Mouse (Mus musculus) embryonic facial prominence, embryonic 10.5 days (tissue): Measurements from ENCODE around the gene Hipk2. TPM values are rescaled to one million over a fixed set of nuclear protein-coding genes. Genes with fewer than 3 reads are reported as not detected.

ENCODE experiments used
- DNase-seq: peaks from one replicate; pipeline ENCODE4 v3.0.0-alpha.2; 2017; ENCODE audit warnings: low spot score
- H3K27ac ChIP-seq: fragments of 300-500 bp; sonication (generic); replicated peaks from 2 replicates; pipeline ENCODE4 v1.5.1; 2016; ENCODE audit warnings: mild to moderate bottlenecking
- H3K27me3 ChIP-seq: fragments of 300-500 bp; sonication (generic); replicated peaks from 2 replicates; pipeline ENCODE4 v1.6.1; 2016; ENCODE audit warnings: low read depth, mild to moderate bottlenecking; ENCODE audit not compliant: poor library complexity, severe bottlenecking
- H3K36me3 ChIP-seq: fragments of 300-500 bp; sonication (generic); replicated peaks from 2 replicates; pipeline ENCODE4 v1.6.1; 2016; ENCODE audit warnings: mild to moderate bottlenecking, moderate library complexity
- H3K4me1 ChIP-seq: fragments of 300-500 bp; sonication (generic); 2 replicates; pipeline ENCODE4 v1.6.1; 2016
- H3K4me3 ChIP-seq: fragments of 300-500 bp; sonication (generic); 2 replicates; pipeline ENCODE4 v1.5.1; 2016; ENCODE audit warnings: mild to moderate bottlenecking, moderate library complexity
- H3K9me3 ChIP-seq: fragments of 300-500 bp; sonication (generic); 2 replicates; pipeline ENCODE4 v1.6.1; 2016; ENCODE audit warnings: mild to moderate bottlenecking
- WGBS: fragments of 180-500 bp; shearing (Covaris S2); methylation state at CpG from one replicate; pipeline ENCODE4 v1.1.7; 2016; 5-methylcytosine and 5-hydroxymethylcytosine counted together
- polyA plus RNA-seq: library from polyadenylated mRNA; unstranded; fragments of >200 nt; fragmentation: Nextera tagmentation; extraction: Ambion mirVana; gene quantifications from 2 replicates; pipeline ENCODE4 v1.2.1, GENCODE M21; 2016

Gene Hipk2
- polyA plus RNA-seq, 1 experiment from 2014 or later = 24.5 TPM

GRCm38 (mm10) chr6:38820862-38821261 lies 55.1 kb downstream of the Hipk2 start:
- no peak overlapping the region for H3K4me3 ChIP-seq
- H3K36me3 ChIP-seq = peaks cover 57% of the 10 kb centered on the region
- H3K4me1 ChIP-seq = no peaks in the 10 kb centered on the region
- H3K9me3 ChIP-seq = no peaks in the 10 kb centered on the region
- 89% methylated on average over 1 of the region's 1 CpGs for WGBS
- H3K27me3 ChIP-seq = no peaks in the 10 kb centered on the region
- DNase-seq = no peak
- H3K27ac ChIP-seq = no peak overlapping the region

DNA sequence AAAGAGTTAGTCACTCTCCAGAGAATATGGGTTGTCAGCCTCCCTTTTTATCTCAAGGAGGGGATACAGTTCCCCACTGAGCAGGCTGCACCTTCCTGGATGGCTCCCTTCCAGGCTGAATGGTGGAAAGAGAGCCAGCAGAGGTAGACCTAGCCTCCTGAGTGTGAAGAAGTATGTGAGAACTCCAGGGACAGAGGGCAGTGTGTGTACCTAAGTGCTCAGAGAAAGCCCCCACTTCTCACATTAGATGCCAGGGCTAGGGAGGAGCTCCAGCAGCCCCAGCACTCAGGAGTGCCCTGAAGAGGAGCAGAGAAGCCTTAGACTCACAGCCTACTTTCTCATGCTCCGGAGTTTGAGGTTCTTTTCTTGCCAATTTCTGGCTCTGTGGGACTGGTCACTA lies 59.7 kb downstream of the Hipk2 start:
- H3K9me3 ChIP-seq = no peaks in the 10 kb centered on the region
- H3K27ac ChIP-seq = no peak overlapping the region
- H3K27me3 ChIP-seq = no peaks in the 10 kb centered on the region
- H3K4me1 ChIP-seq = no peaks in the 10 kb centered on the region
- DNase-seq = no peak
- peaks cover 82% of the 10 kb centered on the region for H3K36me3 ChIP-seq
- no peak overlapping the region for H3K4me3 ChIP-seq
- 91% methylated on average over 1 of the region's 1 CpGs for WGBS

- DNase-seq = no peak
- H3K4me1 ChIP-seq = no peaks in the 10 kb centered on the region
- no peaks in the 10 kb centered on the region for H3K9me3 ChIP-seq
- no peaks in the 10 kb centered on the region for H3K27me3 ChIP-seq
- 85% methylated on average over 2 of the region's 2 CpGs for WGBS
- H3K4me3 ChIP-seq = no peak overlapping the region
- H3K36me3 ChIP-seq = peaks cover 87% of the 10 kb centered on the region
- no peak overlapping the region for H3K27ac ChIP-seq
Observed at GRCm38 (mm10) chr6:38815582-38815981, 60.4 kb downstream of the Hipk2 start.

GRCm38 (mm10) chr6:38814690-38815089 lies 61.3 kb downstream of the Hipk2 start:
- H3K27ac ChIP-seq = no peak overlapping the region
- no peak for DNase-seq
- no peaks in the 10 kb centered on the region for H3K27me3 ChIP-seq
- H3K4me3 ChIP-seq = no peak overlapping the region
- 81% methylated on average over 2 of the region's 2 CpGs for WGBS
- H3K4me1 ChIP-seq = peaks cover 8% of the 10 kb centered on the region; the same call in 1 of the 2 replicates
- peaks cover 96% of the 10 kb centered on the region for H3K36me3 ChIP-seq
- no peaks in the 10 kb centered on the region for H3K9me3 ChIP-seq

DNA sequence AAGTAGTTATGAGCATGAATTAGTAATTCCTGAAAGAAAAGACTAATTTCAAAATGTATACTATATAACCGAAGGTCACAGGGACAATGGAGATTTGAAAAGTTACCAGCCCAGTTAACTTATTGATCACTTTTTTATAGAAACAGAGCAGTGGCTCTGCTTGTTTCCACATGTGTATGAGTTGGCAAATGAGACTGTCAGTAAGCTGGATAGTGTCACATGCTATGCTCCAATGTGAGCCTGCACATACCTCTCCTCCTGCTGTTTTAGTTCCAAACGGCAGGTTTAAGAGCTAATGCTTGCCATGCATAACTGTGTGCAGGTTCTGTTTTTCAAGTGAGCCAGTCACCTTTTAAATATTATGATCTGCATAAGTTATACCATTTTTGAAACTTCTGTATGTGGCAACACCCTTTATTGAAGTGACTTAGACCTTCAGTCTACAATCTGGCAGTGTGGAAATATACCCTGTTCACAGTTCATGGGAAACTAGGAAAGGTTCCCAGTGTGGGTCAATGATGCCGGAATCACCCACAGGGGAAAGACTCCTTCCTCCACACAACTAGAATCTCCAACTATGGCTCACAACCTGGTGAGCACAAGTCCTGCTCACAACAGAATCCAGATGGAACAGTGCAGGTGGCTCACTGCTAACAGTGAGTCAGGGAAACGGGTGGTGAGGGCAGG lies 64.4 kb downstream of the Hipk2 start:
- 86% methylated on average over 4 of the region's 4 CpGs for whole genome bisulfite sequencing
- Histone ChIP-seq H3K36me3 (peaks cover 92% of the 10 kb centered on the region), H3K27me3 (no peaks in the 10 kb centered on the region), H3K9me3 (no peaks in the 10 kb centered on the region), H3K27ac (no peak overlapping the region), H3K4me1 (peaks cover 12% of the 10 kb centered on the region; the same call in 1 of the 2 replicates), H3K4me3 (no peak overlapping the region)
- no peak for DNase-seq

DNA sequence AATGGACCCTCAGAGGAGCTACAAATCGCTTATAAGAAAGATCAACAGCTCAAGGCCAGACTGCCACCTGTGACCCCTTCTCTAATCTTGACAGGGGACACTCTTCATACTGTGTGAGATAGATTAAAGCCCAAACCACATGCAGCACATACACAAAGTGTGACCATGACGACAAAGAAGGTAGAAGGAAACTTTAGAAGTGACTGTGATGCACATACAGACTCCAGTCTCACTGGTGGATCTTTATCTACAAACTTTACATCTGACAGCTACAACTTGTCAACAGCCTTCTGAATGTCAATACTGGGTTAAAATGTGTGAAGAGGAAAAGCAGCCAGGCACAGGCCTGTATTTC lies 65.9 kb downstream of the Hipk2 start:
- Histone ChIP-seq H3K27me3 (no peaks in the 10 kb centered on the region), H3K4me1 (peaks cover 12% of the 10 kb centered on the region; the same call in 1 of the 2 replicates), H3K36me3 (peaks cover 88% of the 10 kb centered on the region), H3K9me3 (no peaks in the 10 kb centered on the region), H3K27ac (no peak overlapping the region), H3K4me3 (no peak overlapping the region)
- DNase-seq = no peak
- WGBS = 69% methylated on average over 2 of the region's 2 CpGs

- Histone ChIP-seq H3K36me3 (peaks cover 88% of the 10 kb centered on the region), H3K27ac (no peak overlapping the region), H3K4me1 (peaks cover 12% of the 10 kb centered on the region; the same call in 1 of the 2 replicates), H3K27me3 (no peaks in the 10 kb centered on the region), H3K9me3 (no peaks in the 10 kb centered on the region), H3K4me3 (no peak overlapping the region)
- DNase-seq = no peak
- 76% methylated on average over 10 of the region's 10 CpGs for WGBS
Observed at GRCm38 (mm10) chr6:38809396-38810120, 66.4 kb downstream of the Hipk2 start.

DNA sequence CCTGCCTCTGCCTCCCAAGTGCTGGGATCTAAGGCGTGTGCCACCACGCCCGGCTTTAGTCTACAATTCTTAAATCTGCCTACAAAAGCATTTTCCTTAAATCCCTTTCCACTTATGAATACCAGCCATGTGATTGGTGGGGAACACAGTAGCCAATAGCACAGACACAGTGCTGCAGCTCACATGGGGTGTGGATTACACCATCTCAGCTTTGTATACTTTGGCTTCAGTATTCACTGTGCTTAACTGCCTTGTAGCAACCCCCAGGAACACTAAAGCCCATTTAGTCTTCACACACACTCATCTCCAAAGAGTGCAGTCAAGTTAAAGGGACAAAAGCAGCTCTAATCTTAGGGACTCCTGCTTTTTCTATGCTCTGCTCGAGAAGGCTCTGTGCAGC lies 67.6 kb downstream of the Hipk2 start:
- no peak overlapping the region for H3K27ac ChIP-seq
- peaks cover 89% of the 10 kb centered on the region for H3K36me3 ChIP-seq
- DNase-seq = no peak
- no peaks in the 10 kb centered on the region for H3K27me3 ChIP-seq
- WGBS = 92% methylated on average over 4 of the region's 4 CpGs
- peaks cover 15% of the 10 kb centered on the region; the same call in 1 of the 2 replicates for H3K4me1 ChIP-seq
- H3K9me3 ChIP-seq = no peaks in the 10 kb centered on the region
- no peak overlapping the region for H3K4me3 ChIP-seq

- no peaks in the 10 kb centered on the region for H3K27me3 ChIP-seq
- H3K9me3 ChIP-seq = no peaks in the 10 kb centered on the region
- H3K27ac ChIP-seq = no peak overlapping the region
- no peak overlapping the region for H3K4me3 ChIP-seq
- H3K36me3 ChIP-seq = peaks cover 90% of the 10 kb centered on the region
- peaks cover 15% of the 10 kb centered on the region; the same call in 1 of the 2 replicates for H3K4me1 ChIP-seq
- no peak for DNase-seq
- whole genome bisulfite sequencing = 77% methylated on average over 4 of the region's 4 CpGs
Observed at GRCm38 (mm10) chr6:38806963-38807445, 69.0 kb downstream of the Hipk2 start.

DNA sequence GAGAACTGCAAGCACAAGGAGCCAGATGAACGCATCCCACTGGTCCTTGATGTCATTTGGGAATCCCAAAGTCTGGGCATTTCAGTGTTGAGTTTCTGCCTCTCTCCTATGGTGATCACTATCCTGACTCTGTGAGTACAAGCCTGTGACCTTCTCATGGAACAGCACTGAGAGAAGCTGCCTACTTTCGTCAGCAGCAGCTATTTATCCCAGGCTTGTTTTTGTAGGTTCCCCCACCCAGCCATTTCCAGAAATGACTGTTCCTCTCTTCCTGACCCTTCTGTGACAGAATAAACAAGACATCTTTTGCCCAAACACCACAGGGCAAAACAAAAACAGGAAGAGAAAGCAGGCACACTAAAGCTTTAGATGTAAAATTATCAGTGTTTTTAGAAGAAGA lies 70.4 kb downstream of the Hipk2 start:
- no peak overlapping the region for H3K4me3 ChIP-seq
- DNase-seq = no peak
- no peak overlapping the region for H3K27ac ChIP-seq
- H3K27me3 ChIP-seq = no peaks in the 10 kb centered on the region
- 77% methylated on average over 2 of the region's 2 CpGs for WGBS
- peaks cover 77% of the 10 kb centered on the region for H3K36me3 ChIP-seq
- no peaks in the 10 kb centered on the region for H3K9me3 ChIP-seq
- peaks cover 15% of the 10 kb centered on the region; the same call in 1 of the 2 replicates for H3K4me1 ChIP-seq

GRCm38 (mm10) chr6:38801252-38801651 lies 74.7 kb downstream of the Hipk2 start:
- no peak overlapping the region for H3K4me3 ChIP-seq
- peaks cover 3% of the 10 kb centered on the region; the same call in 1 of the 2 replicates for H3K4me1 ChIP-seq
- DNase-seq = no peak
- 78% methylated on average over 1 of the region's 1 CpGs for WGBS
- no peak overlapping the region for H3K27ac ChIP-seq
- H3K27me3 ChIP-seq = no peaks in the 10 kb centered on the region
- no peaks in the 10 kb centered on the region for H3K9me3 ChIP-seq
- peaks cover 44% of the 10 kb centered on the region for H3K36me3 ChIP-seq

DNA sequence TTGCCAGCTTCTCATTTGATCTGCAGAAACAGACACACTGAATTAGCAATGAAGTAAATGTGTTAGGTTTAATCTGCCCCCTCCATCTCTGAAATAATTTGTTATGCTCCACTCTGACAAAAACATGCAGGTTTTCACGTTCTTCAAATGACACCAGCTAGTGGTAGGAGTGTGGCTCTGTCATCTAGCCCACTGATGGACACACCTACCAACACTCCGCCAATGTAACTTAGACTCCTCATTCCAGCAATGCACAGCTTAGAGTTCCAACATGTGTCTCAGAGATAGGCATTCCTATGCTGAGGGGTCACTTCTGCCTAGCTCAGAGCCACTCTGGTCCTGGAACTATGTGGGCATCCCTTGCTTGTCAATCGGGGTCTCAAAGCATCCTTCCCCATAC lies 78.4 kb downstream of the Hipk2 start:
- Histone ChIP-seq H3K27me3 (no peaks in the 10 kb centered on the region), H3K27ac (no peak overlapping the region), H3K36me3 (peaks cover 28% of the 10 kb centered on the region), H3K4me1 (no peaks in the 10 kb centered on the region), H3K9me3 (no peaks in the 10 kb centered on the region), H3K4me3 (no peak overlapping the region)
- no peak for DNase-seq
- WGBS = 89% methylated on average over 3 of the region's 3 CpGs

GRCm38 (mm10) chr6:38796993-38797392 lies 79.0 kb downstream of the Hipk2 start:
- Histone ChIP-seq H3K4me3 (no peak overlapping the region), H3K27me3 (no peaks in the 10 kb centered on the region), H3K9me3 (no peaks in the 10 kb centered on the region), H3K36me3 (peaks cover 29% of the 10 kb centered on the region), H3K27ac (no peak overlapping the region), H3K4me1 (no peaks in the 10 kb centered on the region)
- no peak for DNase-seq
